Mouse (Mus musculus): Measurements from ENCODE around the gene Abhd2.

Abhd2 gene

DNA sequence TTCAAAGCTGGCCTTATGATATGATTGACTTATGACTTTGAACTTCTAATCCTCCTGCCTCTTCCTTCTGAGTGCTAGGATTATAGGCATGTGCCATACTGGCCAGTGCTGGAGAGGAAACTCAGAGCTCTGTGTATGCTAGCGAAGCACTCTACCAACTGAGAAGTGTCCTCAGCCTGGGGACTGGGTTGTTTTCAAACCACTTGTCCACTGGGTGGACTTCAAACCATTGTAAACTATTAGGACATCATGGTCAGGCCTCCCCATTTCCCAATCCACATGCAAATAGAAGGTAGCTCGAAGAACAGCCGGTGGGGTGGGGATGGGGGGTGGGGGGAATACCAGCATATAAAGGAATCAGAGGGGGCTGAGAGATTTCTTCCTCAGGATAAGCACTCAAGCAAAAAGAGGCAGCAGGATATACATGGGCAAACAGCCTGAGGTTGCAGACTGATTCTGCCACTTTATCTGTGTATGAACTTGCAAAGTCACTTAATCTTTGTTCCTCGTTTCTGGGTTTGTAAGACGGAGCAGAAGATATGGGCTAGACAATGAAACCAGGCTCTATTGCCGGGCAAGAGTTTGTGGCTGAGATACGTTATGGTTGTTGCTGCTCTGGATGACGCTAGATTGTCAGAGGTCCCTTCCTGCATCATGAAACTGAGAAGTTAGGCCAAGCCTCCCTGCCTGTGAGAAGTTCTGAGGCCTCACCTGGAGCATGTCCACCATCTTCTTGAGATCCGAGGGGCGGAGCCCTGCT lies 103.7 kb downstream of the Abhd2 start:
- no peak for DNase-seq (ENCODE audit: low read depth)

GRCm38 (mm10) chr7:79386422-79387133 lies 113.6 kb downstream of the Abhd2 start, which contains the start of gene Rlbp1:
Rlbp1 (minus strand) TSS chr7:79387048.
- no peak for DNase-seq (ENCODE audit: low read depth)

GRCm38 (mm10) chr7:79387140-79387539 lies 114.1 kb downstream of the Abhd2 start:
- DNase-seq (ENCODE audit: low read depth), result no peak

DNA sequence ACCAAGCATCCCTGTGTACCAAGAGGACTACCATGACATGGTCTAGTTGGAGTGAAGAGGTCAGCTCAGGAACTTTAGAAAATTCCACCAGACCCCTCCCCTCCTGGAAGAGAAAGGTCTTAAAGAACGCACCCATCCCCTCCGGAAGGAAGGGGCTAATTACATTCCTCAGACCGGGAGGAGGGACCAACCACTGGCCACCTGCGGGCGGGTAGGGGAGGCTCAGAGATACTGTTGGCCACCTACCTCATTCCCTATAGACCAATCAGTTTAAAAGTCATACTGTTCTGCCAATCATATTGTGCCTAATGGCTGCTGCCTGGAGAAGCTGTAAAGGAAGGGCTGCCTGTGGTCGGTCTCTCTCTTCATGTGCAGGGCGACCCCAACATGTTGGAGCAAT lies 115.0 kb downstream of the Abhd2 start:
- DNase-seq (ENCODE audit: low read depth), result no peak

- no peak for DNase-seq (ENCODE audit: low read depth)
These were observed 115.7 kb downstream of the Abhd2 start for GRCm38 (mm10) chr7:79388671-79389206.

GRCm38 (mm10) chr7:79390141-79390708 lies 117.2 kb downstream of the Abhd2 start:
- DNase-seq (ENCODE audit: low read depth), result no peak

DNA sequence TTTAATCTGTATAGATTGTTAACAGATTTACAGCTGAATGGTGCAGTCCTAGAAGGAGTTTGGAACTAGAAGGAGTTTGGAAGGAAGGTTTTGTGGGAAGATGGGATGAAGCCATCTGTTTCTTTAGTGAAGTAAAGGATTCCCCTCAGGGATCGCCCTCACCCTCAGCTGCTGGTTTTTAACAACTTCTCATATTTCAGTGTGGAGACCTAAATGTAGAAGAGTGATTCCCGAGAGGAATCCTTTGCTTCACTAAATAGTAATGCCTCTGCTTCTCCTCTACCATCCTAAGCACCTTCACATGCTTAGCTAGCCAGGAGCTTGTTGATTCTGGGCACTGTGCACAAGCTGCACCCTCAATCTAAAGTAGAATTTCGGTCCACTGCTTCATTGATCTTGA lies 118.5 kb downstream of the Abhd2 start:
- no peak for DNase-seq (ENCODE audit: low read depth)

DNA sequence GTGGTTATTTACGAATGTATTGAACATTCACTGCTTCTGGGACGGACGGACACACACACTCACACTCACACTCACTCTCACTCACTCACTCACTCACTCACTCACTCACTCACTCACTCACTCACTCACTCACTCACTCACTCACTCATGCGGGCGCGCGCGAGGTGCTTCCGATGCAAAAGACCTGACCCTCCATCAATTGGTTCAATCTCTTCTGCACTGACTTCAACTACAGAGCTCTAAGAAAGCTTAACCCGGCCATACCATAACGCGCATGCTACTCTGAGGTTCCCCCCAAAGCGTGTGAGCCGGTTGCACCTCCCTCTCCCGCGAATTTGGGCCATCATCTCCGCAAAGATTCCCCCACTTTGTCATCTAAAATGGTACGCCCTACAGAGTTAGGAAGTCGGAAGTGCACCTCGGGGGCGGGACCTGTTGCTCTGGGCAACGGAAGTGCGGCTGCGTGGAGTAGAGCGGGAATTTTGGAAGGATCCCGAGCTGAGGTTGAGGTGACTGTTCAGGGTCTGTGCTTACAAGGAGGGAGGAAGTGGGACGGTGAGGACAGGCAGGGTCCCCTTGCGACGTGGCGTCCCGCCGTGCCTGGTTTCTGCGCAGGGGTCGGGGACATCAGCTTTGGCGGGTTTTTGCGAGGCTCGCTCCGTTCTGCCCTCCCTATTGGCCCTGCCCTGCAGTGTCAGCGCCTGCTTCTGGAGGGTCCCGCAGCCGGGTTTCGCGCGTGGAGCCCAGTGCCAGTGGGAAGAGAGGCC lies 119.1 kb downstream of the Abhd2 start, which contains the start of gene Fanci:
Gene Fanci (plus strand): TSS at position 47 of the 767 bp plus-strand sequence.
- DNase-seq (ENCODE audit: low read depth), result peak; percentile 98

DNA sequence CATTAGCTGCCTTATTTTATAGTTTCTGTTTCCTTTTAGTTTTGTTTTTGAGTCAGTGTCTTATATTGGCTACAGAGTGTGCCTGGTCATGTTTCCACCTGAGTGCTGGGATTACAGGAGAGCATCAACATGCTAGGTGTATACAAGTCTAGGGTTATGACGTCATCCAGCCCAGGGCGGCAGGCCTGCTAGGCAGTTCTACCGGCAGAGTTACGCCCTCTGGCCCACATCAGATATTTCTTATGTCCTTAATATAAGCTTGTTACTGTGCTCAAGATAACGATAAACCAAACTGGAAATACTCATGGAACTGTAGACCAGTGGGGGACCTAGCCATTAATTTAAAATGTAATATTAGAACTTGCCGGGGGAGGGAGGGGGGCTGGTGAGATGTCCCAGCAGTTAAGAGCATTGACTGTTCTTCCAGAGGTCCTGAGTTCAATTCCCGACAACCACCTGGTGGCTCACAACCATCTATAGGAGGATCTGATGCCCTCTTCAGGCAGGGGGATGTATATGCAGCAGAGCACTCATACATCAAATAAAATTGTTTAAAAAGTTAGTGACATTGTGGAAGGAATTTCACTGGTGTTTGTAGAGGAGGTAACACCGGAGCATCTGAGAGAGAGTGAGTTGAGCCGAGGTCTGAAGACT lies 120.0 kb downstream of the Abhd2 start:
- peak; percentile 86 for DNase-seq (ENCODE audit: low read depth)

DNA sequence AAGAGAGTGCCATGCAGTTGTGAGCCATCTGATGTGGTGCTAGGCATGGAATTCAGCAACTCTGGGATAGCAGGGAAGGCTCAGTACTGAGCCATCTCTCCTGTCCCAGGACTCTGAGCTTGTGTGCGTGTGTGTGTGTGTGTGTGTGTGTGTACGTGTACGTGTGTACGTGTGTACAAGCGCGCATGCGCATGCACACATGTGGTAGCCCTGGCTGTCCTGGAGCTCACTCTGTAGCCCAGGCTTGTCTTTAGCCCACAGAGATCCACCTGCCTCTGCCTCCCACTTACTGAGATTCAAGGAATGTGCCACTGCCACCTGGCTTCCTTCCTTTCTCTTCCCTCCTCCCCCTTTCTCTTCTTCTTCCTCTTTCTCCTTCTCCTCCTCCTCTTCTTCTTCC lies 120.9 kb downstream of the Abhd2 start:
- no peak for DNase-seq (ENCODE audit: low read depth)

DNA sequence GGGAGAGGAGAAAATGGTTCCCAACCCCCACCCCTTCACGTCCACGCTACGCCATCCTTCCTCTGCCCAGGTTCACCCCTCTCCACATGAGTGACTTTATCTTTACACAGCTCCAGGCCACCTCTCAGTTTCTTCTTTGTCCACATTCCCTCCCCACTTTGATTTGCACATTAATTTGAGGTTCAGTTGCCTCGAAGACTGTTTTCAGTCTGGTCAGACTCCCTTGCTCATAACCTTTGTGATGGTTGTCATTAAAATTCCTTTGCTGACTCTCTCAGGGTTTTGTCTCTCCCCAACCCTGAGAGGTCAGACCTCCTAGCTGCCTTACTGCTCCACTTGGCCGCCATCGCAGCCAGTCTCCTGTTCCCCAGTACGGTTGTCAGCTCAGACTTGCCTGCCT lies 121.7 kb downstream of the Abhd2 start:
- no peak for DNase-seq (ENCODE audit: low read depth)

DNA sequence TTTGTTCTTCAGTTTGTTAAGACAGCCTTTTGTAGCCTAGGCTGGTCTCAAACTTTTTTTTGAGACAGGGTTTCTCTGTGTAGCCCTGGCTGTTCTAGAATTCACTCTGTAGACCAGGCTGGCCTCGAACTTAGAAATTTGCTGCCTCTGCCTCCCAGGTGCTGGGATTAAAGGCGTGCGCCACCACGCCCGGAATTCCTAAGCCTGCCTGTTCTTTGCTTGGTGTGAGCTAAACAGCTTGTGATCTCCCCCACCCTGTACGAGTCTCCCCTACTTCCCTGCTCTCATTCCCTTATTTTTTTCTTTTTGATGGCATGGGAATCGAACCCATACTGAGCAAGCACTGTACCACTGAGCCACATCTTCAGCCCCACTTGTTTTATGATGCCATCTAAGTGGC lies 122.2 kb downstream of the Abhd2 start:
- no peak for DNase-seq (ENCODE audit: low read depth)

DNA sequence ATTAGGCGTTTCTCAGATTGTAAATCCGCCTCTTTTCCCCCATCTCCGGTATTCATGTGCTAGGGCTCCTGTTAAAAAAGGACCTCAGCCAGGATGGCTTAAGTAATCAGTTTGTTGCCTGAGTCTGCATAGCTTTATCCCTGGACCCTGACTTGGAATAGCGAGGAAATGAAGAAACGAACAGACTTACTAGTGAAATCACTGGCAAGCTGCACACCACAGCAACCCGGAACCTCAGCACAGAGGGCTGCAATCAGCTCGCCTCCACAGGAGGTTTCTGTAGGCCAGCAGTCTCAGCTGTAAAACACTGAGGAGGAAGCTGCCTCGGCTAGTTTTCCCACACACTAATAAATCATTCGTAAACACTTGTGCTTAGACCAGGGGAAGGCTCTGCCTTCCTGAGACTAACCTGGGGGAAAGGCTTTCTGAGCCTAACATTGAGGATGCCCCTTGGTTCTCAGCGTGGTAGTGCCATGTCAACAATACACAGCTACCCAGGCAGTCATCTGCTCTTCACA lies 124.5 kb downstream of the Abhd2 start:
- no peak for DNase-seq (ENCODE audit: low read depth)

GRCm38 (mm10) chr7:79398426-79398825 lies 125.4 kb downstream of the Abhd2 start:
- no peak for DNase-seq (ENCODE audit: low read depth)

GRCm38 (mm10) chr7:79398971-79399370 lies 126.0 kb downstream of the Abhd2 start:
- no peak for DNase-seq (ENCODE audit: low read depth)

DNA sequence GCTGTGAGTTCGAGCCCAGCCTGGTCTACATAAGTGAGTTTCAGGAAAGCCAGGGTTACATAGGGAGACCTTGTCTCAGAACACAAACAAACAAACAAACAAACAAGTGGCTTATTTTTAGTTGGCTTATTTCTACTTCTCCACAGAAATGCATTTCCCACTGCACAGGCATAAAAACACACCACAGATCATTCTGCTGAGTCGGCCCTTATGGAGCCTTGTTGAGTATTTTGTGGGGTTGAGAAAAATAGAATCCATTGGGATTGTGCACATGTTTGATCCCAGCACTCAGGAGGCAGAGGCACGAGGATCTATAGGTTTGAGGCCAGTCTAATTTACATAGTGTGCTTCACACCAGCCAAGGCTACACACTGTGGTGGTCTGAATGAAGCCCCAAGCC lies 127.3 kb downstream of the Abhd2 start:
- DNase-seq (ENCODE audit: low read depth), result no peak

GRCm38 (mm10) chr7:79414449-79415375 lies 141.7 kb downstream of the Abhd2 start:
- no peak for DNase-seq (ENCODE audit: low read depth)
